Mouse (Mus musculus) thymus, adult 2 months (tissue): ENCODE measurements at regions not wholly inside any gene's neighbourhood (a gene's known extent, or its start where the extent isn't known, plus 50 kb on each side); places are given as distances from the start of the nearest gene placed in this dataset.

Source experiments
- CTCF ChIP-seq: fragments of 200-500 bp; IDR thresholded peaks from 2 replicates; pipeline ENCODE4 v1.5.1; 2012; ENCODE audit warnings: mild to moderate bottlenecking, control low read depth, low read length, moderate library complexity, borderline replicate concordance; ENCODE audit not compliant: control insufficient read depth, poor library complexity, insufficient read depth; ENCODE audit errors: extremely low read depth
- POLR2A ChIP-seq: fragments of 200-500 bp; IDR thresholded peaks from 2 replicates; pipeline ENCODE4 v1.6.1; 2012; ENCODE audit warnings: mild to moderate bottlenecking, low read length, control low read depth, moderate library complexity; ENCODE audit not compliant: control insufficient read depth, poor library complexity, insufficient read depth; ENCODE audit errors: extremely low read depth

- TF ChIP-seq CTCF: no peak
- no peak for TF ChIP-seq POLR2A
Observed at GRCm38 (mm10) chr11:64287499-64287898, 147.6 kb upstream of the Hs3st3a1 start.
